Mouse (Mus musculus): Measurements from ENCODE around the gene Klf7.
"Not testable (repeated sequence)": the region's sequence is repeated elsewhere in the genome, so short reads cannot be mapped to it uniquely, and the experiment has no call there.

Klf7 gene

DNA sequence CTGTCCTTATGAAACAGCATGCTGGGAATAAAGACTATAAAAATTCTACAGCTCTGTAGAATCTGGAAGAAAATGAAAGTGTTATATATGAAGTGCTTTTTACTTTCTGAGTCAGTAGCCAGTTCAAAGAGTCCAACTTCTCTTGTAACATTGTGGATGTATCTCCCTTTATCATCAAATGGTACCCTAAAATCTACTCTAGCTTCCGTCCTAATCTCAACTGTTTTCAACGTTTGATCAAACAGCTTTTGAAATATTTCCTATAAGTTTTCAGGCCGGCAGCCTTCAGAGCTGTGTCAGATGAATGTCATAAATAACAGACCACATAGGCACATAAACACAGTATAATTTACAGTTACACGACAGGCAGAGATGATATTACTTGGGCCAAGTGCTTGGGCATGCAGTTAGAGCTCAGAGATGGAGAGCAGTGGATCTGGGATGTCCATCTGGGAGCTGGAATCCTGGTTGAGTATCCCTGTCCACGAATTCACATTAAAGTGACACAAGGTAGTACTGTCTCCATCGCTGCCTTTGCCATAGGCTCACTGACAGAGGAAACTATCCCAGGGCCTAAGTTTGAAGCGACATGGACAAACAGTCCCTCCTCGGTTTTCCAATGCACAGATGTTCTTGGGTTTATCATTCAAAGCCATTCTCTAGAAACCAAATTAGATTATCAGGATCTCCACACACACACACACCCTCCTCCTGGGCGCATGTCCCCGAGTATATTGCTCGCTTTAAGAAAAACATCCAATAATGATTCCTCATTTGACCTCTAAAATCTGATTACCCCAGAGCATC is 4.4 kb downstream of the Klf7 start:
- H3K36me3 ChIP-seq (ENCODE audit: control insufficient read depth, insufficient read depth, low read length, poor library complexity, severe bottlenecking) = no peaks in the 10 kb centered on the region
- DNase-seq (ENCODE audit: low read depth, low spot score) = no peak
- H3K27me3 ChIP-seq (ENCODE audit: control insufficient read depth, insufficient read depth, low read length, poor library complexity, severe bottlenecking) = no peaks in the 10 kb centered on the region; the same call in 1 of the 2 replicates

DNA sequence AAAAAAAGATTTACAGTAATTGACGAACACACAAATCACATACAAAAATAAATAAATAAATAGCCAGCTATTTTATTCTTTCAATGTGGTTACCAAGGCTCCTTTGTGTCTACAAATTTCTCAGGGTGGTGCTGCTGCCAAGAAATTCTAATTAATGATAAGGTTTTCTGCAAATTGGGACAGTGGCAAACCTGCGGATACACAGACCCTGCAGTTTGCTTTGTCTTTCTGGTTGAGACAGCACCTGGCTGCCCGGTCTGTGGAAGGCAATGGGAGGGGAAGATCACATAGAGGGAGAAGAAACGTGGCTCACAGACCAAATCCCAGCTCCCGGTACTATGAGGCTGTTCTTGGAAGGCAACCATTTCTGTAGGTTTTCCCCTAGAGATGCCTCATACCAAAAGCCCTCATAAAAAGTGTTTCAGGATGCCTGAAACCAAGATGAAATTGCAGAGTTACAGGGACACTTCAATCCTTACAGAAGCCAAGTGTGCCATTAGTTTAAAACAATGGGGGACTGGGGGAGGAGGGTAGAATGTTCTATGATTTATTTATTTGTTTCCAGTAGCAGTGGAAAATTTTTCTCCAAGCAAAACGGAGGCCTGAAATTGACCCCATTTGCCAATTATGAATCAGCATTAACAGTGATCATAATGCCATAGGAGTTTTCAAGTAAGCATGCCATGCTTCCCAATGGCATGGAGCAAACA is 5.2 kb downstream of the Klf7 start:
- Histone ChIP-seq H3K36me3 (ENCODE audit: control insufficient read depth, insufficient read depth, low read length, poor library complexity, severe bottlenecking) (no peaks in the 10 kb centered on the region), H3K27me3 (ENCODE audit: control insufficient read depth, insufficient read depth, low read length, poor library complexity, severe bottlenecking) (no peaks in the 10 kb centered on the region; the same call in 1 of the 2 replicates)
- DNase-seq (ENCODE audit: low read depth, low spot score) = no peak

DNA sequence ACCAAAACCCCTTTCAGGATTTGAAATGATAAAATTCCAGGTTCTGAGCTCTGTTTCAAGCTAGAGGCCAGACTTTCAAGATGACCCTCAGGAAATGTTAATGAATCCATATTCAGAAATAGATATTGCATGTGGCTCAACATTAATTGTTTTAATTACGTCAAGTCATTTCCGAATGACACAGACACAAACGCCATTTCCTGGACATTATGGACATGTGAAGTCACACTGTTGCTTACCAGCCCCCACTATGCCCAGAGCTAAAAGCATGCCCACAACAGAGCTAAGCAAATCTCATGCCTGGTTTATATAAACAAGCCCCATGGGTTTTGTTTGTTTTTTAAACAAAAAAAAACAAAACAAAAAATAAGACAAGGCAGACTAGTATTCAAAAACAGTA is 7.5 kb downstream of the Klf7 start:
- H3K36me3 ChIP-seq (ENCODE audit: control insufficient read depth, insufficient read depth, low read length, poor library complexity, severe bottlenecking) = no peaks in the 10 kb centered on the region
- no peaks in the 10 kb centered on the region; the same call in 1 of the 2 replicates for H3K27me3 ChIP-seq (ENCODE audit: control insufficient read depth, insufficient read depth, low read length, poor library complexity, severe bottlenecking)
- no peak for DNase-seq (ENCODE audit: low read depth, low spot score)

DNA sequence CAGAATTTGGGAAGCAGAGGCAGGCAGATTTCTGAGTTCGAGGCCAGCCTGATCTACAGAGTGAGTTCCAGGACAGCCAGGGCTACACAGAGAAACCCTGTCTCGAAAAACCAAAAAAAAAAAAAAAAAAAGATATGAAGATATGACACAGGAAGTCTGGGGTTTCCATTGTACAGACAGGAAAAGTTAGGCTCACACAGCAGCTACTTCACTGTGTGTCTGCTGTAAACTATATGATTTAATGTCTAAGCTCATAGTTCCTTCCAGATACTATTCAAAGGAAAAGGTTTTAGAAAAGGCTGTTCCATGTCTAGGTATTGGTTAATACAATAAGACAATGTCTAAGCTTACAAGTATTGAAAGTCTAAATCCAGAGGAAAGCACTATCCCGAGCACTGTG is 13.4 kb downstream of the Klf7 start:
- H3K36me3 ChIP-seq (ENCODE audit: control insufficient read depth, insufficient read depth, low read length, poor library complexity, severe bottlenecking); H3K27me3 ChIP-seq (ENCODE audit: control insufficient read depth, insufficient read depth, low read length, poor library complexity, severe bottlenecking); DNase-seq (ENCODE audit: low read depth, low spot score): not testable (repeated sequence)

DNA sequence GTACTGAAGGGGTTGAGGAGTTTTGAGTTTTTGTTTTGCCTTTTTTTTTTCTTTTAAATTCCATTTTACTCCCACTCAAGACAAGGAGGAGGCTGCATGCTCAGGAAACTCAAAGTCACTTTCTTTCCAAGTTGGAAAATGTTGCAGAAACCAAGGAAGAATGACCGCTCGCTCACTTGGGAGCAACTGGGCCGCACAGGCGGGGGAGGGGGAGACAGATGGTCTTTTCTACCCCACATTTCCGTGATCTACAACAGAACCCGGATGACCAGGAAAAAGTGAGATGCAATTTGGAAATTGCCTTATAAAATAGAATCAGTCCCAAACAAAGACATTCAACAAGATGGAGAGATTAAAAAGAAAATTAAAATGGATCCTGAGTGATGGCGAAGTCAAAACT is 14.6 kb downstream of the Klf7 start:
- Histone ChIP-seq H3K27me3 (ENCODE audit: control insufficient read depth, insufficient read depth, low read length, poor library complexity, severe bottlenecking) (no peaks in the 10 kb centered on the region), H3K36me3 (ENCODE audit: control insufficient read depth, insufficient read depth, low read length, poor library complexity, severe bottlenecking) (no peaks in the 10 kb centered on the region)
- DNase-seq (ENCODE audit: low read depth, low spot score) = no peak

DNA sequence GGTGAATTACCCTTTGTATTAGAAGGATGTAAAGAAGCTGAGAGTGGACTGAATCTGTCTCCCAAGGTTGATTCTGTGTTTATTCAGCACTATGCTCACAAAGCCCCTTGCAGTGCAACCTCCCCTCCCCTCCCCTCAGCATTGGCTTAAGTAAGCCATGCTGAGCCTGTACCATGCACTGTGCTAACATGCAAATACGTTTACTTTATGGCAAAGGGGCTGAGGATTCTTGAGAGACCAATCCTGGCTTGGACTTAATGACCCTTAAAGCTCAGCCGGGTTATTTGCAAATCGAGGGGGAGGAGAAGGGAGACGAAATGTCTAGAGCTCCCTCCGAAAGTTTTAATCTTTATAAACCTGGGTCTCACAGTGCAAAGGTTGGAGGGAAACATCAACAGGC is 16.0 kb downstream of the Klf7 start:
- Histone ChIP-seq H3K36me3 (ENCODE audit: control insufficient read depth, insufficient read depth, low read length, poor library complexity, severe bottlenecking) (no peaks in the 10 kb centered on the region), H3K27me3 (ENCODE audit: control insufficient read depth, insufficient read depth, low read length, poor library complexity, severe bottlenecking) (no peaks in the 10 kb centered on the region)
- no peak for DNase-seq (ENCODE audit: low read depth, low spot score)

DNA sequence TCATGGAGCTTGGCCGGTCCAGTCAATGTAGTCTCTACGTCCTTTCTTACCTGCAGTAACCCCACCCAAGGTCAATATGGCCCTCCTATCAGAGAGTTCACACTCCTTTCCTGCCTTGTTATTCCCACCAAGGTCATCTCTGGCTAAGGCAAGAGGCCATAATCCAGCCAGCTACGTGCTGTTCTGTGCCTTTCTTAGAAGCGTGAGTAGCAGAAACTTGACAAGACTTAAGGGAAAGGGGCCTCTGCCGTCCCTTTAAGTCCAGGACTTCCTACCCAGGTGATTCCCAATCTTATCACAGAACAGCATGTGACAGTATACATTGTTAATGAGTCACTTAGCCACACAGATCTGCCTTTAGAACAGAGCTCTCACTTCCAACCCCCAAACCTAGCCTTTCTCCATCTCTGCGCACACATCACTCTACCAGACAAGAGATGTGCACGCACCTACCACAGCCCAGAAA is 16.9 kb downstream of the Klf7 start:
- no peak for DNase-seq (ENCODE audit: low read depth, low spot score)
- Histone ChIP-seq H3K27me3 (ENCODE audit: control insufficient read depth, insufficient read depth, low read length, poor library complexity, severe bottlenecking) (no peaks in the 10 kb centered on the region), H3K36me3 (ENCODE audit: control insufficient read depth, insufficient read depth, low read length, poor library complexity, severe bottlenecking) (no peaks in the 10 kb centered on the region)

DNA sequence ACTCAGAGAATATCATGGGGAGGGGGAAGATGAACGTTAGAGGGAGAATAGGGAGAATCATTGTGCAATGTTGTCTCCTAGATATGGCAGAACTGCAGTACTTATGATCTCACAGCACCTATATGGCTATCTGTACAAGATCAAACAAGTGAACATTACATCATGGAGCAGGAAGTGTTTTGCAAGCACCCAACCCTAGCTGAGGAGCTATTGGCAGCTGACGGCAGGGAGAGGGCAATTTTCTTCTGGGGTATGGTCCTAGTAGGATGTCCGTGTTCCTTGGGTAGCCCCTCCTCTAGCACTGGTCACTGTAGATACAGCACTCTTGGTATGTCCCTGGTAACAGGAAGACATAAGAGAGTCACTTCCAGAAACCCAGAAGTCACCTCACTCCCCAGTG is 17.4 kb downstream of the Klf7 start:
- no peaks in the 10 kb centered on the region for H3K27me3 ChIP-seq (ENCODE audit: control insufficient read depth, insufficient read depth, low read length, poor library complexity, severe bottlenecking)
- no peak for DNase-seq (ENCODE audit: low read depth, low spot score)

DNA sequence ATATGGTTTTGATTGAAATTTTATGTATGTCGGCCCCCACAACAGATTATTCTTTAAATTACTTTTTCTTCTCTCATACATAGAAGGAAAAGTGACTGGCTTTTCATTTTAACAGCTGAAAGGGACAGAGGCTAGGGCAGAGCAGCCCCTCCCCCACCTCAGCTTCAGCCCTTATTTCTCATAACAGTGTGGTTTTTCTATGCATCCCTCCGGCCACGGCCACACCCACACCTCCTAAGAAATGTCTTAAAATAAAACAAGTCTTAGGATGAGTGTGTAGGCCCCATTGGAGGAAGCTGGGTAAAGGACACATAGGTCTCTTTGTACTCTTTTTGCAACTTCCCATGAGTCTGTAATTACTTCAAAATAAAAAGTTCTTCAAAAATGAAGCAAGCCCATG is 20.8 kb downstream of the Klf7 start:
- DNase-seq (ENCODE audit: low read depth, low spot score) = no peak
- no peaks in the 10 kb centered on the region for H3K27me3 ChIP-seq (ENCODE audit: control insufficient read depth, insufficient read depth, low read length, poor library complexity, severe bottlenecking)
- H3K36me3 ChIP-seq (ENCODE audit: control insufficient read depth, insufficient read depth, low read length, poor library complexity, severe bottlenecking) = no peaks in the 10 kb centered on the region

More for the DNA sequence above, 17.4 kb downstream of the Klf7 start:
- no peaks in the 10 kb centered on the region for H3K36me3 ChIP-seq (ENCODE audit: control insufficient read depth, insufficient read depth, low read length, poor library complexity, severe bottlenecking)

DNA sequence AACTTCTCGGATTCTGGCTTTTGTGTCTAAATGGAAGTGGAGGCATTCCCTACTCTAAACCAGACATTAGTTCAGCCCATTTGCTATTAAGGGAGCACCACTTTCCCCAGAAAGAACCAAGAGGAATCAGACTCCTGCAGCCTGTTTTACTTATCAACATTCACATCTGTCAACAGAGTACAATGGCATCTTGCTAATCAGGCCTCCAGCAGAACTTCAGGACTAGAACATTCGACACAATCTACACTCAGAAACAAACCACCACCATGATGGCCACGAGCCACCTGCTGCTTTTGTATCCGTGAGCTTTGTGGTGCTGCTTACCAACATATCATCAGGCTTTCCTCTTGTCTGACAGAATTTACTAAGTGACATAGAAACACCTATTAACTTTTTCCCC is 23.3 kb downstream of the Klf7 start:
- H3K36me3 ChIP-seq (ENCODE audit: control insufficient read depth, insufficient read depth, low read length, poor library complexity, severe bottlenecking) = no peaks in the 10 kb centered on the region
- DNase-seq (ENCODE audit: low read depth, low spot score) = no peak

DNA sequence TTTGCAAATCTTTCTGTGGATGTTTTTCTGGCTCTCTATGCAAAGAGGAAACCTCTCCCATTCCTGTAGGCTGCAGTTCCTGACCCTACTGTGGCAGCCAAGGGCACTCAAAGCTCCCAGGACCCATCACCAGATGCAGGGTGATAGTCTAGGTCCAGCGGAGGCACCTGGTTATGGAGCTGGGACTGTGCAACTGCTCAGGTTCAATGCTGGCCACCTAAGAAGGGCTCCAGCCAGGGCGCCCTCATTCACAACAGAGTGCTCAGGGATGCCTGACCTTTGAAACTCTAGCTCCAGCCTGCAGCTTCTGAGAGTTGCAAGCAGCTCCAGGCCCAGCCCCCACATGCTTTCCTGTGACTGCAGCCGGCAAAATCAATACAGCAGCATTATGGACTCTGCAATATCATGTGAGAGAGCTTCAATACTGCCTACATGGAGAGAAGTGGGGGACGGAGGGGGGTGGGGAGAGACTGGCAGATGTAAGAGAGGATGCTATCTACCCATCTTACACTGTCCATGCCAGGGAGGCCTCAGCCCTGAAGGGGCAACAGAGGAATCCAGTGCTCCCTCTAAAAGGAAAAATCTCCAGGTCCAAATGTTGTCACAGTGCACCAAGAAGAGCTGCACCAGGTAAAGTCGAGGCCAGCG is 24.3 kb downstream of the Klf7 start:
- no peaks in the 10 kb centered on the region for H3K36me3 ChIP-seq (ENCODE audit: control insufficient read depth, insufficient read depth, low read length, poor library complexity, severe bottlenecking)
- DNase-seq (ENCODE audit: low read depth, low spot score) = no peak
- no peaks in the 10 kb centered on the region for H3K27me3 ChIP-seq (ENCODE audit: control insufficient read depth, insufficient read depth, low read length, poor library complexity, severe bottlenecking)

More for the DNA sequence above, 23.3 kb downstream of the Klf7 start:
- no peaks in the 10 kb centered on the region for H3K27me3 ChIP-seq (ENCODE audit: control insufficient read depth, insufficient read depth, low read length, poor library complexity, severe bottlenecking)

DNA sequence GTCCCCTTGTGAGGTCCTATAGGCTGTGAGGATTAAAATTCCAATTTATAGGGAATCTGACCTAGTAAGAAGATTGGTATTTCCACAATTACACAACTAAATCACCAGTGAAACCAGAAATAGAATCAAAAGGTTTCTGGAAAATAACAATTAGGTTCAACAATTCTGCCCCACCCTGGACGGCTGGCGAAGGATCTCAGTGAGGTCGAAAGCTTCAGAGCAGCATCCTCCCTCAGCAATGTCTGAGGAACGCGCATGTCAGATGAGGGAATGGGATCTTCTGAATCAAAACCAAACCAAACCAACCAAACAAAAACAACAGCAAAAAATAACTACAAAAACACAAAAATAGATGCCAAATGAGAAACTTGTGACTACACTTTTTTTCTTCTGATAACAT is 29.1 kb downstream of the Klf7 start:
- Histone ChIP-seq H3K27me3 (ENCODE audit: control insufficient read depth, insufficient read depth, low read length, poor library complexity, severe bottlenecking) (no peaks in the 10 kb centered on the region), H3K36me3 (ENCODE audit: control insufficient read depth, insufficient read depth, low read length, poor library complexity, severe bottlenecking) (no peaks in the 10 kb centered on the region)
- no peak for DNase-seq (ENCODE audit: low read depth, low spot score)

DNA sequence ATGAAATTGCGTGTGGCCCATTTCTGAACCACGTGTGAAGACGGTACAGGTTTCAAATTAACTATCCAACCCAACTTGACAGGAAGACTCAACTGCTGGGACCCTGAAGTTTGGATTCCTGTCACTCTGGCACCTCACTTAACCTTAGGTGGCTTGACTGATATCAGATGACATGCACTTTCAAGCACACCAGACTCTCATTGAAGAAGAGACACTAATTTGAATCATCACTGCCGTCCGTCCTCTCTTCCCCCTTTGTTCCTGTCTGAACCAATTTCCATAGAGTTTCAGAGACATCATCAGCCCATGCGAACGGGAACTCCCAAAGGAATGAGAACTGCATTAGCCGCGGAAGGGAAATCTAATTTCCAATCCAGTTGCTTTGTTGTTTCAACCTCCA is 30.5 kb downstream of the Klf7 start:
- no peak for DNase-seq (ENCODE audit: low read depth, low spot score)

DNA sequence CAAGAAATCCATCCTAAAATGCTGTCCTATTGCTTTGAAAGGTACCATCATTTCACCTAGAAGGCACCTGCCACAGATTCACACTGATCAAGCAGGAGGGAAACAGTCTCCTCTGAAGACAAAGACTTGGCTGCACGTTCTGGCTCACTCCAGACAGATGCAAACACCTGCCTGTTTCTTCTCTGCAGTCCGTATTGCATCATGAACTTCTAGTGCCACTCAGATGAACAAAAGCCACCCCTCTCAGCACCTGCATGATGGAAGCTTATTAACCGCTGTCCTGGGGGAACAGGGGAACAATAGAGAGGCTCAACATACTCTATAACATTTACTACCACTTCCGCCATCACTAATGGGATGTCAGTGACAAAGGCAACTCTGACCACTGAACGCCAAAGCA is 31.5 kb downstream of the Klf7 start:
- Histone ChIP-seq H3K36me3 (ENCODE audit: control insufficient read depth, insufficient read depth, low read length, poor library complexity, severe bottlenecking) (no peaks in the 10 kb centered on the region), H3K27me3 (ENCODE audit: control insufficient read depth, insufficient read depth, low read length, poor library complexity, severe bottlenecking) (no peaks in the 10 kb centered on the region)
- no peak for DNase-seq (ENCODE audit: low read depth, low spot score)

More for the DNA sequence above, 30.5 kb downstream of the Klf7 start:
- no peaks in the 10 kb centered on the region for H3K36me3 ChIP-seq (ENCODE audit: control insufficient read depth, insufficient read depth, low read length, poor library complexity, severe bottlenecking)
- H3K27me3 ChIP-seq (ENCODE audit: control insufficient read depth, insufficient read depth, low read length, poor library complexity, severe bottlenecking) = no peaks in the 10 kb centered on the region

DNA sequence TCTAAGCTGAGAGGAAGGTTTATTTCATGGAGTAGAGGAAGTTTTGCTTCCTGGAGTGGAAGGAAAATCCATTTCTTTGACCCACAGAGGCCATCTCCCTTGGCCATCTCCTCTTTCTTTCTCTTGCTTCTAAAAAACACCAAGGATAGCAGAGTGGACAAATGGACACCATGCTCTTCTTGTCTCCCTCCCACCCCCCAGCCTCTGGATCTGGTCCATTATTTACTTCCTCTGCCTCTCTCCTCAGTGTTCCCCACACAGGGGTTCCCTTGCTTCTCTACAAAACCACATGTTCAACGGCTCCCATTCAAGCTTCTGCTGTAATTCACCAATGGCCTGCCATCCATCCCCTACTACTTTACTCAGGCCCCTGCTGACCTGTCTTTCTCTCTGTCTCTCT is 32.4 kb downstream of the Klf7 start:
- no peaks in the 10 kb centered on the region for H3K36me3 ChIP-seq (ENCODE audit: control insufficient read depth, insufficient read depth, low read length, poor library complexity, severe bottlenecking)
- no peak for DNase-seq (ENCODE audit: low read depth, low spot score)

More for the DNA sequence above, 32.4 kb downstream of the Klf7 start:
- no peaks in the 10 kb centered on the region for H3K27me3 ChIP-seq (ENCODE audit: control insufficient read depth, insufficient read depth, low read length, poor library complexity, severe bottlenecking)
